Mouse (Mus musculus): ENCODE data around the gene Fdxr. TPM values are rescaled to one million over a fixed set of nuclear protein-coding genes. Genes with fewer than 3 reads are reported as not detected.

Fdxr gene
- polyA plus RNA-seq, 1 experiment from 2014 or later = 18.1 TPM

DNA sequence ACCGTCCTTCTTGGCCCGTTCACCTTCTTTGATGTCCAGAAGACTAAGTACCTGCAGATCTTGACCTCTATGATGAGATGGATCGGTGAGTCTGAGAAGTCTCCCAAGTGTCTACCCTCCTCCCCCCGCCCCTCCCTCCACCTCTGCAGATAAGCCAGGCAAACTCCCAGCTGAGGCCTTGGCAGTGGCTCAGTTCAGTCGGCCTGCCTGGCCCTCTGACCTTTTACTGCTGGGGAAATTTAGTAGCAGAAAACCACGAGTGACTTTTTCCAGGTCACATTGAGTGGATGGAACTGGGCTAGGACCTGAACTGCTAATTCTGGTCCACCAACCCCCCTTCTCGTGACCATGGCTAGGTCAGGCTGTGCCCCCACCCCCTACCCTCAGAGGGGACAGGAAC lies 48.4 kb downstream of the Fdxr start:
- ATAC-seq (ENCODE audit: low FRiP score) = no peak
- Histone ChIP-seq H3K9me3 (no peaks in the 10 kb centered on the region), H3K36me3 (no peaks in the 10 kb centered on the region), H3K9ac (no peak overlapping the region), H3K4me2 (no peak overlapping the region), H3K27me3 (peaks cover 43% of the 10 kb centered on the region), H3K4me1 (replicated peaks) (peaks cover 89% of the 10 kb centered on the region), H3K4me3 (no peak overlapping the region), H3K27ac (no peak overlapping the region)
- WGBS = 68% methylated on average over 7 of the region's 7 CpGs

DNA sequence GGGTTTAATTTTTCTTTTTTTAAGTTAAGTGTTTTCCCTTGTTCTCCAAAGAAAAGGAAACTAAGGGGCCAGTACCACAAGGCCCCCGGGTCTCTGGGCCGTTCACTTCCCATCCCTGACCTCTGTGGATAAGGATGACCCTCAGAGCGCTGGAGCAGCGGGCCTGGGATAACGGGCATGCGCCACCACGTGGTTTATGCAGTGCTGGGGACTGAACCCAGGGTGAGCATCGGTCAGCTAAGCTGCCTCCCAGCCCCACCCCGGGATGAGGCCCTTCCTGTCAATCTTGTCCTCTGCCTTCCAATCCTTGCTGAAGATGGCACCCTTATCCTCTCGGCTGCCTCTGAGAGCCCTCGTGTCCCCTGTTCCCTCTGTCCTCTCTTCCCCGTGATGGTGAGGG lies 49.2 kb downstream of the Fdxr start:
- ATAC-seq (ENCODE audit: low FRiP score) = no peak
- WGBS = 25% methylated on average over 12 of the region's 12 CpGs

DNA sequence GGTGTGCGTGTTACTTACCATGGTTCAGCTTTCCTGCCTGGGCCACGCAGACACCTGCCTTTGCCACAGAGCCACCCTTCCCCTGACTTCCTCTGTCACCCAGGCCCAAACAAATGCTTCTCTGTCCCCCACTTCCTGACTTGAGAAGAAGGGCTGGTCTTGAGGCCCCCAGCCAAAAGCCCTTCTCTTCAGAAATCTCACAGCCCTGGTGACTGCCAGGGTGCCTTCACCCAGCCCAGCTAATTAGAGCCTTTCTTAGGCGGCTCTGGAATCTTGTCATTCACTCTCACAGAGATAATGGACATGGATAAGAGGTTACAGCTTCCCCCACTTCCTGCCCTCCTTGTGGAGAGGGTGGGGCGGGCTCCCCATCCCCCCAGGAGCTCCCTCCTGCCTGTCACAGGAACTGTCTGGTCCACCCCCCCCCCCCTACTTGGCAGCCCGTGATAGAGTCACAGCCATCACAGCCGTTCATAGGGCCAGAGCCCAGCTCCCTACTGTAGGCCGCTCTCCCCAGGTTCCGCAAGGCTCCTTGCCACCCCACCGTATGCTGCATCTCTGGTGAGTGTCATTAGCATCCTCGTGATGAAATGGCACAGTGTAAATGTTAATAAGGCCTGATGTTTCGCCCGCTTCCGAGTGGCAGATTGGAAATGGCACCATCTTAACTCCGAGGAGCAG lies 49.9 kb downstream of the Fdxr start:
- Histone ChIP-seq H3K27ac (peak overlapping the region; percentile 73), H3K27me3 (peaks cover 36% of the 10 kb centered on the region), H3K4me1 (replicated peaks) (peaks cover 89% of the 10 kb centered on the region), H3K36me3 (no peaks in the 10 kb centered on the region), H3K4me3 (no peak overlapping the region), H3K9ac (peak overlapping the region; percentile 39; the same call in 1 of the 2 replicates), H3K4me2 (no peak overlapping the region), H3K9me3 (no peaks in the 10 kb centered on the region)
- 32% methylated on average over 14 of the region's 14 CpGs for WGBS
- 0 out of 2 replicates have a peak, but pooled peaks have one; percentile 37 for ATAC-seq (ENCODE audit: low FRiP score)

More for the DNA sequence above, 49.2 kb downstream of the Fdxr start:
- Histone ChIP-seq H3K9ac (peak overlapping the region; percentile 43; the same call in 1 of the 2 replicates), H3K9me3 (no peaks in the 10 kb centered on the region), H3K4me1 (replicated peaks) (peaks cover 89% of the 10 kb centered on the region), H3K4me2 (no peak overlapping the region), H3K27me3 (peaks cover 39% of the 10 kb centered on the region), H3K27ac (0 out of 2 replicates have a peak overlapping the region, but pooled peaks have one; percentile 73), H3K4me3 (no peak overlapping the region), H3K36me3 (no peaks in the 10 kb centered on the region)

DNA sequence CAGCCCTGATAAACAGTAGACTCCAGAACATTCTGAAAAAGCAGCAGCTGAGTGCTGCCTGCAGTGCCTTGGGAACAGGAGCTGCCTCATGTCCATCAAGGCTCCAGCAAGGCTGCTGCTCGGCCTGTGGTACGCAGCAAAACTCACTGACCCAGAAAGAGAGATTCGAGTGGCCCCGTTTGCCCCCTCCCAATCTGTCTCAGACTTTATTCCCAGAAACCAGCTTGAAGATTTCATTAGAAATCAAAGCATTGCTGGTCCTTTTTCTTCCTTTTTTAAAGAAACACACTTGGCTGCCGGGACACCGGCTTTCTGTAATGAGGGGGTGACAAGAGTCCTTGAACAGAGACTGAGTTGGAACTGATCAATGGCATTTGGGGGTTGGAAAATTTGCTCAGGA lies 51.5 kb downstream of the Fdxr start:
- Histone ChIP-seq H3K9ac (no peak overlapping the region), H3K4me1 (replicated peaks) (peaks cover 79% of the 10 kb centered on the region), H3K27ac (no peak overlapping the region), H3K9me3 (no peaks in the 10 kb centered on the region), H3K4me3 (no peak overlapping the region), H3K27me3 (peaks cover 28% of the 10 kb centered on the region), H3K36me3 (no peaks in the 10 kb centered on the region; the same call in 1 of the 2 replicates), H3K4me2 (no peak overlapping the region)
- WGBS = 48% methylated on average over 6 of the region's 6 CpGs
- ATAC-seq (ENCODE audit: low FRiP score) = no peak

DNA sequence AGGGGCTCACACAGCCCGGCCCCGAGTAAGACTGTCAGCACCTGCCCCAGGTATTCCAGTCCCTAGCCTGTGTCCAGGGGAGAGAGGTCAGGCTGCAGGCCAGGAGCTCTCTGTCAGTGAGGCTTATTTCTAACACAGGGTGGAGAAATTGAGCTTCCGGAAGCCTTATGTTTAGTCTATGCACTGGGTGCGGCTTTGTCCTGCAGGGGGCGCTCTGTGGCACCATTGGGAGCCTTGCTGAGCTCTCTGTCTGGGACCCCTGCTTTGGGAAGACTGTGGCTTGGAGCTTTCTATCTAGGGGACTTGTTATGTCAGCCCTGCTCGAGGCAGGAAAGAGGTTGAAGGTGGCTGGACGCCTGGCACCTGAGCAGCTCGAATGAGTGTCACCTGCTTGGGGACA lies 52.0 kb downstream of the Fdxr start:
- WGBS = 41% methylated on average over 8 of the region's 8 CpGs
- no peak overlapping the region for H3K27ac ChIP-seq
- peaks cover 28% of the 10 kb centered on the region for H3K27me3 ChIP-seq
- H3K4me3 ChIP-seq = no peak overlapping the region
- no peaks in the 10 kb centered on the region for H3K9me3 ChIP-seq
- no peaks in the 10 kb centered on the region; the same call in 1 of the 2 replicates for H3K36me3 ChIP-seq
- H3K4me2 ChIP-seq = no peak overlapping the region
- no peak for ATAC-seq (ENCODE audit: low FRiP score)
- H3K4me1 ChIP-seq (replicated peaks) = peaks cover 76% of the 10 kb centered on the region
- no peak overlapping the region for H3K9ac ChIP-seq

DNA sequence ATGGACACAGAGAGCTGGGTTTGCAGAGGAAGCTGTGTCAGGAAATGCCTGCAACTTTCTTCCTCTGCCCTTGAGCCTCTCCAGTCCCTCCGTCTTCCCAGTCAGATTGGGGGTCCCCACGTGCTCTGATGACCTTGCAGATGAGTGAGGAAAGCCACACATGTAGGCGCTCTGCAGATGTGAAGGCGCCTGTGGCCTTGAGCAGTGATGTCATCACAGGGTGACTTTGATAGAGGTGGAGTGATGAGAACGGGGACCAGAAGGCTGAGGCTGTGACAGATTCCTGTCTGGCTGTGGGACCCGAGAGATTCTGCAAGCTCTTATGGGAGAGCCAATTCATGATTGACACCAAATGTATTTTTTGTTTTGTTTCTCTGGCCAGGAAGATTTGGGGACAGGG lies 53.0 kb downstream of the Fdxr start:
- H3K4me1 ChIP-seq (replicated peaks) = peaks cover 66% of the 10 kb centered on the region
- H3K9ac ChIP-seq = no peak overlapping the region; the same call in 1 of the 2 replicates
- H3K27ac ChIP-seq = no peak overlapping the region
- no peak overlapping the region for H3K4me3 ChIP-seq
- H3K9me3 ChIP-seq = no peaks in the 10 kb centered on the region
- peaks cover 27% of the 10 kb centered on the region for H3K27me3 ChIP-seq
- 73% methylated on average over 6 of the region's 6 CpGs for WGBS
- ATAC-seq (ENCODE audit: low FRiP score) = no peak
- H3K36me3 ChIP-seq = no peaks in the 10 kb centered on the region; the same call in 1 of the 2 replicates
- no peak overlapping the region for H3K4me2 ChIP-seq

DNA sequence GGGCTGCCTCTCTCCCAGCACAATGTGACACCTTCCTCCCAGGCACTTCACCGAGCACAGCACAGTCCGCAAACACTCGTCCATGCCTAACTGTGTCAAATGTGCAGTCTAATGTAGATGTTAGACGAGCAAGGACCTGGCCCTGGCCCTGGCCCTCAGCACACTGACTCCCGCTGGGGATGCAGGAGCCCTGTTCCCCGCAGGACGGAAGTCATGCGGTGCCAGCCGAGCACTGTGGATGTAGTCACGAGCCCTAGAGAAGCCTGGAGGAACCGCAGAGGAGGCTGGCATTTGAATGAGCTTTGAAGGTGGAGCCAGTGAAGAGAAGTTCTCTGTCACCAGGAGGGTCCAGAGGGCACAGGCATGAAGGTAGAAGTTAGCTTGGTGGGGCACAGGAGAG lies 53.4 kb downstream of the Fdxr start:
- ATAC-seq (ENCODE audit: low FRiP score) = no peak
- H3K9ac ChIP-seq = 0 out of 2 replicates have a peak overlapping the region, but pooled peaks have one; percentile 3
- H3K27ac ChIP-seq = no peak overlapping the region
- no peaks in the 10 kb centered on the region for H3K9me3 ChIP-seq
- peaks cover 24% of the 10 kb centered on the region for H3K27me3 ChIP-seq
- no peaks in the 10 kb centered on the region; the same call in 1 of the 2 replicates for H3K36me3 ChIP-seq
- H3K4me3 ChIP-seq = no peak overlapping the region
- no peak overlapping the region for H3K4me2 ChIP-seq
- WGBS = 73% methylated on average over 11 of the region's 11 CpGs
- peaks cover 63% of the 10 kb centered on the region for H3K4me1 ChIP-seq (replicated peaks)

DNA sequence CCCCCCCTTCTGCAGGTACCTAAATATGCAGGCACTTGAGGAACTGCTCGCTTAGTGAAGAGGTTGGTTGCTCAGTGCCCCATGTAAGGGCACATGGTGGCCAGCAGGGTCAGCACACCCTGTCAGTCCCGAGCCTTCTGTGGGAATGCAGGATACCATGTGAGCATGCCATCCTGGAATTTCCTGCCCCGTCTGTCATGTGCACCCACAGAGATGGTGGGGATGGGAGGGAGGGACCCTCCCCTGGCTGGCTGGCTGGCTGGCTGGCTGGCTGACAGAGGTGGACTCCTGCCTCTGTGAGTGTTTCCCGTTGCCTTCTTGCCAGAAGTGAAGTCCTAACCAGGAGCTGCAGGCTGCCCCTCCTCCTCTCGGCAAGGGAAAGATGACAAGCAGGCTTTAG lies 54.3 kb downstream of the Fdxr start:
- WGBS = 53% methylated on average over 5 of the region's 5 CpGs

DNA sequence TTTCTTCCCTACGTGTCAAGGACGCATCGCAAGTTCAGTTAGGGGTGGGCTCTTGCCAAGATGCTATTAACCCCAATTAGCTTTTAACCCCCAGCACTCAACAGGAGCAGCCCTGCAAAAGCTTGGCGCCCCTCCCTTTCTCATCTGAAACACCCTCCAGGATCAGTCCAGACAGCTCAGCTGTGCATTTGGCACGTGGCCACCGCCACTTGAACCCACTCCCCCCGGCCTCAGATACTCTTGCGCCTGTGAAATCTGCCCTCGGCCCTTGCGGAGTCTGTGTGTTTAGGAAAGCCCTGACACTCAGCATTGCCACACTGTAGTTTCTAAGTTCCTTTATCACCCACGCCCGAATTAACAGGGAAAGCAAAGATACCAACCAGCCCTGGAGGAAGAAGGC lies 54.8 kb downstream of the Fdxr start:
- H3K4me2 ChIP-seq = no peak overlapping the region
- H3K27ac ChIP-seq = no peak overlapping the region
- H3K36me3 ChIP-seq = no peaks in the 10 kb centered on the region; the same call in 1 of the 2 replicates
- peaks cover 26% of the 10 kb centered on the region for H3K27me3 ChIP-seq
- no peak overlapping the region for H3K4me3 ChIP-seq
- H3K9ac ChIP-seq = no peak overlapping the region
- WGBS = 53% methylated on average over 12 of the region's 12 CpGs
- no peaks in the 10 kb centered on the region for H3K9me3 ChIP-seq
- ATAC-seq (ENCODE audit: low FRiP score) = no peak
- H3K4me1 ChIP-seq (replicated peaks) = peaks cover 63% of the 10 kb centered on the region

More for the DNA sequence above, 54.3 kb downstream of the Fdxr start:
- H3K36me3 ChIP-seq = no peaks in the 10 kb centered on the region; the same call in 1 of the 2 replicates
- H3K4me3 ChIP-seq = no peak overlapping the region
- peaks cover 63% of the 10 kb centered on the region for H3K4me1 ChIP-seq (replicated peaks)
- peaks cover 26% of the 10 kb centered on the region for H3K27me3 ChIP-seq
- no peaks in the 10 kb centered on the region for H3K9me3 ChIP-seq
- H3K9ac ChIP-seq = no peak overlapping the region
- no peak for ATAC-seq (ENCODE audit: low FRiP score)
- H3K4me2 ChIP-seq = no peak overlapping the region
- no peak overlapping the region for H3K27ac ChIP-seq

DNA sequence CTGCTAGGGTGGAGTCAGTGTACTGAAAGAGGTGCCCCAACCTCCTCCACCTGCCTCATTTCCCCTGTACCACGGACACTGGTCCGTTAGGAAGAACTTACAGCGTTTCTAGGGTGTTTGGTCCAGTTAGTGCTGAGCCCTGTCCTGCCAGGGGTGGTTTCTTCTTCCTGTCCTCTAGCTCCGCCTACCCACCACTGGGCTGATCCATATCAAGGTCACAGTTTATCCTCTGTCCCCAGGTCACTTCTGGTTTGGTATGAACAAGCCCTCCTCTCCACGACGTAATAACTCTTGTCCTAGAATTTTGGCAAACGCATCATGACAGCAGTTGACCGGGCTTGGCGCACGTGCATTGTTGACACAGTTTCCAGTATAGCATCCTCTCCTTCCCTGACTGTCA lies 57.2 kb downstream of the Fdxr start:
- 94% methylated on average over 10 of the region's 10 CpGs for WGBS
- H3K9ac ChIP-seq = no peak overlapping the region
- H3K36me3 ChIP-seq = peaks cover 9% of the 10 kb centered on the region
- peaks cover 20% of the 10 kb centered on the region for H3K27me3 ChIP-seq
- no peak overlapping the region for H3K4me3 ChIP-seq
- H3K4me2 ChIP-seq = no peak overlapping the region
- no peaks in the 10 kb centered on the region for H3K9me3 ChIP-seq
- H3K4me1 ChIP-seq (replicated peaks) = peaks cover 43% of the 10 kb centered on the region
- no peak for ATAC-seq (ENCODE audit: low FRiP score)
- no peak overlapping the region for H3K27ac ChIP-seq

DNA sequence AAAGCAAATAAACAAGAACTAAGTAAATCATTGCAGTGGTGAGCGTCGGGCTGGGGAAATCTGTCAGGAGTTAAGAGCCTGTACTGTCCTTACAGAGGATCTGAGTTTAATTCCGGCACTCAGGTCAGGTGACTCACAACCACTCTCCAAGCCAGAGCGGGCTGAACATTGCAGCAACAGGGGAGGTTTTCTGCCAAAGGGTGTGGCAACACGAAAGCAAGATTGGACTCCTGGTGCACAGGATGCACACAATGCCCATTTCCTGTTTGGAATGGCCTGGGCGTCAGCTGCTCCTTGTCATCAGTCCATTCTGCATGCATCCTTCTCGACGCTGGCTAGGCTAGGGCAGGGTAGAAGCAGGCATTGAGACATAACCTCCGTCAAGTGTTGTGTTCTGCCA lies 57.6 kb downstream of the Fdxr start:
- H3K4me3 ChIP-seq = no peak overlapping the region
- ATAC-seq (ENCODE audit: low FRiP score) = no peak
- H3K27ac ChIP-seq = no peak overlapping the region
- 86% methylated on average over 9 of the region's 9 CpGs for WGBS
- H3K9ac ChIP-seq = no peak overlapping the region
- no peaks in the 10 kb centered on the region for H3K9me3 ChIP-seq
- H3K4me2 ChIP-seq = no peak overlapping the region
- peaks cover 18% of the 10 kb centered on the region for H3K27me3 ChIP-seq
- H3K36me3 ChIP-seq = peaks cover 12% of the 10 kb centered on the region
- H3K4me1 ChIP-seq (replicated peaks) = peaks cover 43% of the 10 kb centered on the region

Data from hindbrain, embryonic 13.5 days (tissue).